Mouse (Mus musculus): ENCODE results near the gene Ptprm.

DNA sequence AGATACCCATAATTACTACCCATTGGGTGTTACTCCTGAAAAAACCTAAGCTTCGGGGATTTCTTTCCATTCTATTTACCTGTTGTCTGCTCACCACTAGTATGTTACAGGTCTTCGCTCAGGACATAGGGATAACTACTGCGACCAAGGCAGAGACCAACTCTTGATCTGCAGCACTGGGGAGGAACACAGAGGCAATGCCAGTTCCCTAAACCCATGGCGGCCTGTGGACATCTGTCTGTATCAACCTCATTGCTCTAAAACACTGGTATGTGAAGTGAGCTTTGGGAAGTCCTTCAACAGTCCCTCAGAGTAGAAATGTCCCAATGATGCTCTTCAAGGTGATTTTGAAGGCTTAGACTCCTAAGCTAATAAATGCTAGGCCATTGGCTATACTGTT is 221.2 kb downstream of the Ptprm start:
- TF ChIP-seq POLR2A (IDR thresholded peaks at IDR 0.05; ENCODE audit: borderline replicate concordance, insufficient read depth, low read length): no peak
- no peak for TF ChIP-seq CTCF (IDR thresholded peaks at IDR 0.05; ENCODE audit: borderline replicate concordance, insufficient read depth, low read depth, low read length)

Measured in cerebellum, adult 2 months (tissue).